Mouse (Mus musculus) heart, adult 10 weeks (tissue): ENCODE results near the gene Polr3k. TPM values are rescaled to one million over a fixed set of nuclear protein-coding genes. Genes with fewer than 3 reads are reported as not detected.

Source experiments
- polyA plus RNA-seq: library from polyadenylated mRNA; stranded (reverse); fragments of 350-450 nt; fragmentation: Illumina TruSeq; extraction: RNeasy Lipid Tissue Mini Kit (QIAGEN cat#74804); gene quantifications from one replicate; pipeline ENCODE4 v1.2.3, GENCODE M21; 2014; ENCODE audit warnings: low read depth, low replicate concordance

Gene Polr3k
- polyA plus RNA-seq = 10.7 TPM

GRCm38 (mm10) chr2:181863791-181864535 lies at the start of gene Polr3k:
Gene Polr3k (plus strand): TSS chr2:181864337.

GRCm38 (mm10) chr2:181837372-181838292 lies 26.5 kb upstream of the Polr3k start, which contains the start of gene Pcmtd2:
Gene Pcmtd2 (plus strand): TSS chr2:181837854.

Other genes starting within 250 kb of the Polr3k start
- not detected for gene Gm29797, start 207.3 kb upstream of the Polr3k start, polyA plus RNA-seq
- 45.6 TPM for gene Sox18, start 192.7 kb upstream of the Polr3k start, polyA plus RNA-seq
- gene Tcea2, start 184.0 kb upstream of the Polr3k start, polyA plus RNA-seq = 10.2 TPM
- 11.6 TPM for gene Rgs19, start 170.4 kb upstream of the Polr3k start, polyA plus RNA-seq
- not detected for gene Lkaaear1, start 165.9 kb upstream of the Polr3k start, polyA plus RNA-seq
- not detected for gene Oprl1, start 149.3 kb upstream of the Polr3k start, polyA plus RNA-seq
- not detected for gene Myt1, start 101.0 kb upstream of the Polr3k start, polyA plus RNA-seq
- 50.8 TPM for gene Pcmtd2, start 26.5 kb upstream of the Polr3k start, polyA plus RNA-seq
- not detected for gene Gm14496, start 126.8 kb downstream of the Polr3k start, polyA plus RNA-seq